Mouse (Mus musculus) forebrain, embryonic 16.5 days (tissue): ENCODE measurements at regions not wholly inside any gene's neighbourhood (a gene's known extent, or its start where the extent isn't known, plus 50 kb on each side); places are given as distances from the start of the nearest gene placed in this dataset.

Experiments used
- ATAC-seq: fragments of 200-750 bp; cut with Nextera tagmentation; 2 replicates; pipeline ENCODE4 v1.8.0; 2017; ENCODE audit warnings: mild to moderate bottlenecking, moderate library complexity
- H3K27ac ChIP-seq: fragments of 300-500 bp; sonication (generic); 2 replicates; pipeline ENCODE4 v1.5.1; 2014; ENCODE audit warnings: low read length, control low read depth
- H3K27me3 ChIP-seq: fragments of 300-500 bp; sonication (generic); replicated peaks from 2 replicates; pipeline ENCODE4 v1.6.1; 2014; ENCODE audit warnings: low read length; ENCODE audit not compliant: control insufficient read depth, insufficient read depth
- H3K36me3 ChIP-seq: fragments of 300-500 bp; sonication (generic); 2 replicates; pipeline ENCODE4 v1.6.1; 2014; ENCODE audit not compliant: control insufficient read depth, insufficient read depth
- H3K4me1 ChIP-seq: fragments of 300-500 bp; sonication (generic); replicated peaks from 2 replicates; pipeline ENCODE4 v1.6.1; 2014; ENCODE audit warnings: low read length; ENCODE audit not compliant: control insufficient read depth, insufficient read depth
- H3K4me2 ChIP-seq: fragments of 300-500 bp; sonication (generic); 2 replicates; pipeline ENCODE4 v1.6.1; 2014; ENCODE audit warnings: mild to moderate bottlenecking, low read length, control low read depth
- H3K4me3 ChIP-seq: fragments of 300-500 bp; sonication (generic); replicated peaks from 2 replicates; pipeline ENCODE4 v1.5.1; 2014; ENCODE audit warnings: mild to moderate bottlenecking, low read length, control low read depth
- H3K9ac ChIP-seq: fragments of 300-500 bp; sonication (generic); replicated peaks from 2 replicates; pipeline ENCODE4 v1.6.1; 2014; ENCODE audit warnings: low read depth, low read length, control low read depth
- H3K9me3 ChIP-seq: fragments of 300-500 bp; sonication (generic); 2 replicates; pipeline ENCODE4 v1.6.1; 2016; ENCODE audit warnings: low read length; ENCODE audit not compliant: control insufficient read depth
- WGBS: fragments of 180-500 bp; shearing (Covaris S2); extraction: QIAGEN DNeasy Blood & Tissue Kit; methylation state at CpG from one replicate; pipeline ENCODE4 v1.1.7; 2014; 5-methylcytosine and 5-hydroxymethylcytosine counted together

GRCm38 (mm10) chr16:93498800-93499199 is 105.1 kb downstream of the Setd4 start:
- no peaks in the 10 kb centered on the region for H3K27me3 ChIP-seq
- no peaks in the 10 kb centered on the region for H3K4me1 ChIP-seq
- H3K4me2 ChIP-seq, result no peak overlapping the region
- H3K4me3 ChIP-seq, result no peak overlapping the region
- ATAC-seq, result no peak
- H3K27ac ChIP-seq, result no peak overlapping the region
- H3K9me3 ChIP-seq, result peaks cover 5% of the 10 kb centered on the region; the same call in 1 of the 2 replicates
- H3K9ac ChIP-seq, result no peak overlapping the region
- no peaks in the 10 kb centered on the region for H3K36me3 ChIP-seq
- WGBS, result 90% methylated on average over 2 of the region's 2 CpGs

- ATAC-seq, result no peak
- no peaks in the 10 kb centered on the region for H3K9me3 ChIP-seq
- no peak overlapping the region for H3K4me2 ChIP-seq
- no peak overlapping the region for H3K9ac ChIP-seq
- WGBS, result 89% methylated on average over 6 of the region's 6 CpGs
- no peak overlapping the region for H3K27ac ChIP-seq
- H3K27me3 ChIP-seq, result no peaks in the 10 kb centered on the region
- no peaks in the 10 kb centered on the region for H3K36me3 ChIP-seq
- no peaks in the 10 kb centered on the region for H3K4me1 ChIP-seq
- H3K4me3 ChIP-seq, result no peak overlapping the region
Observed at GRCm38 (mm10) chr16:93493337-93494002, 110.4 kb downstream of the Setd4 start.

- Histone ChIP-seq H3K4me1 (no peaks in the 10 kb centered on the region), H3K9ac (no peak overlapping the region), H3K4me2 (peak overlapping the region; percentile 1; the same call in 1 of the 2 replicates), H3K9me3 (no peaks in the 10 kb centered on the region), H3K27me3 (no peaks in the 10 kb centered on the region), H3K4me3 (no peak overlapping the region), H3K36me3 (no peaks in the 10 kb centered on the region), H3K27ac (0 out of 2 replicates have a peak overlapping the region, but pooled peaks have one; percentile 3)
- no peak for ATAC-seq
- WGBS, result 58% methylated on average over 26 of the region's 26 CpGs
Observed at GRCm38 (mm10) chr16:93486646-93487550, 117.0 kb downstream of the Setd4 start.

GRCm38 (mm10) chr16:93469957-93470356 is 133.9 kb downstream of the Setd4 start:
- H3K36me3 ChIP-seq, result no peaks in the 10 kb centered on the region
- no peak overlapping the region for H3K27ac ChIP-seq
- 84% methylated on average over 6 of the region's 6 CpGs for WGBS
- H3K27me3 ChIP-seq, result no peaks in the 10 kb centered on the region
- H3K9me3 ChIP-seq, result no peaks in the 10 kb centered on the region
- H3K4me2 ChIP-seq, result no peak overlapping the region
- ATAC-seq, result no peak
- no peak overlapping the region for H3K9ac ChIP-seq
- no peaks in the 10 kb centered on the region for H3K4me1 ChIP-seq
- no peak overlapping the region for H3K4me3 ChIP-seq

GRCm38 (mm10) chr16:93465741-93466140 is 138.1 kb downstream of the Setd4 start:
- no peak for ATAC-seq
- H3K27ac ChIP-seq, result no peak overlapping the region
- no peak overlapping the region for H3K9ac ChIP-seq
- H3K27me3 ChIP-seq, result no peaks in the 10 kb centered on the region
- no peaks in the 10 kb centered on the region for H3K9me3 ChIP-seq
- 88% methylated on average over 5 of the region's 5 CpGs for WGBS
- no peak overlapping the region for H3K4me3 ChIP-seq
- H3K4me1 ChIP-seq, result no peaks in the 10 kb centered on the region
- no peaks in the 10 kb centered on the region for H3K36me3 ChIP-seq
- no peak overlapping the region for H3K4me2 ChIP-seq

- Histone ChIP-seq H3K4me2 (no peak overlapping the region), H3K27me3 (no peaks in the 10 kb centered on the region), H3K4me3 (no peak overlapping the region), H3K36me3 (no peaks in the 10 kb centered on the region), H3K9me3 (no peaks in the 10 kb centered on the region), H3K9ac (no peak overlapping the region), H3K27ac (no peak overlapping the region), H3K4me1 (no peaks in the 10 kb centered on the region)
- no peak for ATAC-seq
- WGBS, result 69% methylated on average over 2 of the region's 2 CpGs
Observed at GRCm38 (mm10) chr16:93464898-93465297, 139.0 kb downstream of the Setd4 start.

GRCm38 (mm10) chr16:93463405-93463804 is 140.5 kb downstream of the Setd4 start:
- no peak overlapping the region for H3K4me3 ChIP-seq
- H3K9me3 ChIP-seq, result no peaks in the 10 kb centered on the region
- H3K36me3 ChIP-seq, result no peaks in the 10 kb centered on the region
- no peak overlapping the region for H3K4me2 ChIP-seq
- no peak overlapping the region for H3K27ac ChIP-seq
- H3K27me3 ChIP-seq, result no peaks in the 10 kb centered on the region
- peaks cover 14% of the 10 kb centered on the region for H3K4me1 ChIP-seq
- WGBS, result 78% methylated on average over 13 of the region's 13 CpGs
- no peak for ATAC-seq
- H3K9ac ChIP-seq, result no peak overlapping the region

- WGBS, result 47% methylated on average over 8 of the region's 8 CpGs
- H3K27ac ChIP-seq, result no peak overlapping the region
- no peak overlapping the region for H3K4me2 ChIP-seq
Observed at GRCm38 (mm10) chr16:93462286-93462610, 141.6 kb downstream of the Setd4 start.

GRCm38 (mm10) chr16:93461406-93462285 is 142.2 kb downstream of the Setd4 start:
- 88% methylated on average over 27 of the region's 27 CpGs for WGBS
- Histone ChIP-seq H3K4me2 (no peak overlapping the region), H3K9me3 (no peaks in the 10 kb centered on the region), H3K27me3 (no peaks in the 10 kb centered on the region), H3K4me3 (no peak overlapping the region), H3K9ac (no peak overlapping the region), H3K4me1 (peaks cover 15% of the 10 kb centered on the region), H3K36me3 (no peaks in the 10 kb centered on the region), H3K27ac (no peak overlapping the region)
- ATAC-seq, result no peak

More at GRCm38 (mm10) chr16:93462286-93462610, 141.6 kb downstream of the Setd4 start:
- no peaks in the 10 kb centered on the region for H3K9me3 ChIP-seq
- ATAC-seq, result no peak
- no peaks in the 10 kb centered on the region for H3K36me3 ChIP-seq
- no peaks in the 10 kb centered on the region for H3K27me3 ChIP-seq
- peaks cover 15% of the 10 kb centered on the region for H3K4me1 ChIP-seq
- H3K9ac ChIP-seq, result no peak overlapping the region
- H3K4me3 ChIP-seq, result no peak overlapping the region
